Mouse (Mus musculus) R1 (cell line): Measurements from ENCODE around the gene Lrrc10.
A peak's percentile ranks its signal among the peaks of the same experiment; 100 is the strongest.

Source experiments
- DNase-seq: peaks from one replicate; pipeline ENCODE4 v3.0.0-alpha.2; 2018; ENCODE audit warnings: low read depth, low spot score

The Lrrc10 gene

GRCm38 (mm10) chr10:117043497-117044166 lies 1.5 kb upstream of the Lrrc10 start:
- DNase-seq = peak; percentile 73

GRCm38 (mm10) chr10:117049253-117049652 lies 4.1 kb downstream of the Lrrc10 start:
- no peak for DNase-seq

- DNase-seq = no peak
Measured at GRCm38 (mm10) chr10:117049961-117050597, 4.9 kb downstream of the Lrrc10 start.

- DNase-seq = no peak
Measured at GRCm38 (mm10) chr10:117055668-117056067, 10.5 kb downstream of the Lrrc10 start.

- no peak for DNase-seq
Measured at GRCm38 (mm10) chr10:117062894-117063253, 17.7 kb downstream of the Lrrc10 start.

- DNase-seq = peak; percentile 95
Measured at GRCm38 (mm10) chr10:117063254-117064021, 18.3 kb downstream of the Lrrc10 start, which contains the start of gene Cct2. Cct2 (minus strand) TSS chr10:117063814.

GRCm38 (mm10) chr10:117064076-117064475 lies 18.9 kb downstream of the Lrrc10 start:
- DNase-seq = no peak

GRCm38 (mm10) chr10:117069109-117069508 lies 24.0 kb downstream of the Lrrc10 start:
- peak; percentile 65 for DNase-seq

GRCm38 (mm10) chr10:117072191-117072888 lies 27.2 kb downstream of the Lrrc10 start:
- no peak for DNase-seq

GRCm38 (mm10) chr10:117073176-117073575 lies 28.0 kb downstream of the Lrrc10 start:
- peak; percentile 46 for DNase-seq

GRCm38 (mm10) chr10:117078284-117078683 lies 33.1 kb downstream of the Lrrc10 start:
- peak; percentile 80 for DNase-seq

GRCm38 (mm10) chr10:117081326-117081725 lies 36.2 kb downstream of the Lrrc10 start:
- no peak for DNase-seq

GRCm38 (mm10) chr10:117081914-117082359 lies 36.8 kb downstream of the Lrrc10 start:
- no peak for DNase-seq

- DNase-seq = no peak
Measured at GRCm38 (mm10) chr10:117089628-117090027, 44.5 kb downstream of the Lrrc10 start.

GRCm38 (mm10) chr10:117094504-117095329 lies 49.6 kb downstream of the Lrrc10 start:
- DNase-seq = no peak

- no peak for DNase-seq
Measured at GRCm38 (mm10) chr10:117096096-117096495, 51.0 kb downstream of the Lrrc10 start.
